Mouse (Mus musculus) heart, adult 18-20 months (tissue): Measurements from ENCODE around the gene Fuz. TPM values are rescaled to one million over a fixed set of nuclear protein-coding genes. Genes with fewer than 3 reads are reported as not detected.
A peak's percentile ranks its signal among the peaks of the same experiment; 100 is the strongest.

Source experiments
- DNase-seq, 2 experiments: peaks; one replicate each; pipeline ENCODE4 v3.0.0; 2021 to 2022; ENCODE audit warnings: mixed read lengths in 1 of 2
- long read RNA-seq, 2 experiments: library from polyadenylated mRNA; stranded (forward); transcript quantifications; one replicate each; pipeline ENCODE4 v2.0.0; 2021
- total RNA-seq, 2 experiments: library from RNA; stranded (reverse); gene quantifications; 2 replicates each; pipeline ENCODE4 v1.2.3; 2021

The Fuz gene
- total RNA-seq: 10 to 100 TPM; 15.4 to 16.8 TPM
- long read RNA-seq, experiment 1, partial matches to known transcripts: 0 of 6 reads
- long read RNA-seq, experiment 1, other reads (novel, unspliced or antisense): 4 of 6 reads
- long read RNA-seq, experiment 2, partial matches to known transcripts: 0 of 8 reads
- long read RNA-seq, experiment 2, other reads (novel, unspliced or antisense): 5 of 8 reads

- DNase-seq: peak; percentile 95 to 96
Measured at GRCm38 (mm10) chr7:44895593-44896434, at the start of gene Fuz. TSS of gene Fuz (plus strand) at chr7:44896079.

DNA sequence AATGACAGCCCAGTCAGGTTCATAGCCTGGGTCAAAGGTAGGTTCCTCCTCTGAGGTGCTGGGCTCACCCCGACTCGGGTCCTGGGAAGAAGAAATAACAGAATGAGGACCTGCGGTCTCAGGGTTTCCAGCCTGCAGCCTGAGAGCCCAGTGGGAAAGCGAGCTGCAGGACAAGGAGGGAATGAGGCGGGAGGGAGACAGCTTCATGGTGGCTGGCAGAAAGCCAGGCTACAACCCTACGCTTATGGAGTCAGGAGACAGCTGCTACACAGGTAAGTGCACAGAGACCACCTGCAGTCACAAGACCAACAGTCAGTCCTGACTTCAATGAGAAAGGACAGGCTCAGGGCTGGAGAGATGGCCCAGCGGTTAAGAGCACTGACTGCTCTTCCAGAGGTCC, 49.1 kb upstream of the Fuz start:
- no peak for DNase-seq

DNA sequence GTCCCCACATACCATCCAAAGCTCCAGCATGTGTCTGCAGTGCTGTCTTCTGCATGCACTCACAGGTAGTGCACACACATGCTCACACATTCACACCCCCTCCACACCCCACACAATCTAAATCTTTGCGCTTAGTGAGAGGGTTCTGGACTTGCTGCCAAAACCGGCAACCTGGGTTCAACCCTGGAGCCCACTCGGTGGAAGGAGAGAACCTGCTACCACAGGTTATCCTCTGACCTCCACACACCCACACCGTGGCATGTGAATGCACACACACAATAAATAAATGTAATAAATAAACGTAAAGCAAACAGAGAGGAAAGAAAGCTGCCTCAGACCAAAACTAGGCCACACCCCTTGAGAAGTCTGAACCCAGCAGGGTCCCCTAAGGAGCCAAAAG, 48.1 kb upstream of the Fuz start:
- DNase-seq: no peak

DNA sequence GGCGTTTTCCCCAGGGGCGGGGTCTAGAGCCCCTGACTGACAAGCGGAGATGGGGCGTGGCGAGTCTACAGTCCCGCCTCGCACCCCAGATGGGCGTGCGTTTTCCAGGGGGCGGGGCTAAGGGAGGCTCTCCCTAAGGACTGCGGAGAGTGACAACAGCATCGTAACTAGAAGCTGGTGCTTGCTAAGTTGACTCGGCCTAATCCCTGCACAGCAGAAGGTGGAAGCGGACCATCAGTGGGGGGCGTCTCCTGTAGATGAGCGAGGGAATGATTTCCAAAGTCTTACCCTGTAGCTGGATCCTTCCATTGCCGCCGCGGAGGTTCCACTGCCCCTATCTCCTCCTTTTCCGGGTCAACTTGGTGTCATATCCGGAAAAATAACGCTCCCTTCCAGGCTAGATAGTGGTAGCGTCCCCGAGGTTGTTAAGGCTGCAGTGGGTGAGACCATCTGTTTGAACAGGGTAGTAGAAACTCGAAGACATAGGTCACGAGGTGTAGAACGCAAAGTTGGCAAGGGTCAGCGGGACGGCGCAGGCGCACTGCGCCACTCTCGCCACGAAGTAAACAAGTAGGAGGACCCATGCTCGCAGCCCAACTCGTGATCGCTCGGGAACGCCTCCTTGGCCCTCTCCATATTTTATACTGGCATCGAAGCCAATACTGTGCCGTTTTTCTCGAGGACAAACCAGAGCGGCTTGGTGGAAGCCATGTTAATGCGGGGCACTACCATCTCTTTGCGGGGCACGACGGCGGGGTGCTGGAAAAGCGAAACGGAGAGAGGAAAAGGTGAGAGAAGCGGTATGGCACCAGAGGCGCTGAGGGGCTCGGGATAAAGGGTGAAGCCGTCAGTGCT, 47.1 kb upstream of the Fuz start, which contains the start of the genes Akt1s1 and Tbc1d17:
Gene Akt1s1 (plus strand): TSS at position 431 of the 855 bp plus-strand sequence.
Gene Tbc1d17 (minus strand): TSS at position 519 of the 855 bp plus-strand sequence.
- DNase-seq: peak; percentile 99 to 100

DNA sequence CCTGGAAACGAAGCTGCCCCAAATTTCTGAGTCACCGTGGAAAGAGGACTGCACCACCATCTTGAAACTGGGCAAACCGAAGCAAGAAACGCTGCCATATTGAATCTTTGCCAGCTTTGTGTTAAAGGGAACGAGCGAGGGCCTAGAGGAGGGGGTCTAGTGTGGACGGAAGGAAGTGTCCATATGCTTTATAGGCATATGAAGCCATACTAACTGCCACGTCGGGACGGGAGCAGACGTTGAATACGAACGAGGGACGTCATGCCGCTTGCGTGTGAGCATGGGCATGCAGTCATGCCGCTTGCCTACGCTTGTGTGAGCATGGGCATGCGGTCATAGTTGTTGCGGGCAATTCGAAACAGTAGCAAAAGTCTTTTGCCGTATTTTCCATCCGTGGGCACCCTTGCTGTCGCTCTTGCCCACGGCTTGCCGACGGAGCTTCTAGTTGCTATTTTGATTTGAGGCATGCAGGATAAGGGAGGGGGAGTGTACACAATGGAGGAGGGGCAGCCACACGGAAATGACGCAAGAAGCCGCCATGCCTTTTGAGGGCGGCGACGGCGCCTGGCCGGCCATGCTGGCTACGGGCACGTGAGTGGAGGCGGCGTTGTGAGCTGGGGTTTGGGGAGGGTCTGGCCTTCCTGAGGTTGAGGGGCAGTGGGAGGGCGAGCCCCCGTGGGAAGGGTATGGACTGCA, 46.3 kb upstream of the Fuz start:
- DNase-seq: peak; percentile 94 to 95

DNA sequence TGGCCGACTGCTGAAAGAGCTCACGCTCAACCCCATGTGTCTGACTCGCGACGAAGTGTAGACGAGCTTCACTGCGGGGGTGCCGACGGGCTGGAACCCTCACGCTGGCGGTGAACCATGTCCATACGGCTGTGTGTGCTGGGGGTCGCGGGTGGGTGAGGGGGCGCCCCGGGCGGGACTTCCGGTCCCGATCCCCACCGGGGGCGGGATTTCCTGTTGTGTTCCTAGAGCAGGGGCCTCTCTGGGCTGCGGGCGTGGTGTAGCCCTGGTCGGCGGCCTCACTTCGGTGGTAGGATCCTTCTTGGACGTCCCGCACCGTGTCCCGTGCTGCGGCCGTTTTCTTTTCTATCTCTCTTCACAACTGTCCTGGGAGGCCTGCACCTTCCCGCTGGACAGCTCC, 45.7 kb upstream of the Fuz start:
- peak; percentile 84 for DNase-seq

- DNase-seq: no peak
Measured at GRCm38 (mm10) chr7:44850789-44851624, 44.9 kb upstream of the Fuz start.

- DNase-seq: no peak
Measured at GRCm38 (mm10) chr7:44851625-44852234, 44.1 kb upstream of the Fuz start.

- DNase-seq: no peak
Measured at GRCm38 (mm10) chr7:44852259-44853027, 43.4 kb upstream of the Fuz start.

DNA sequence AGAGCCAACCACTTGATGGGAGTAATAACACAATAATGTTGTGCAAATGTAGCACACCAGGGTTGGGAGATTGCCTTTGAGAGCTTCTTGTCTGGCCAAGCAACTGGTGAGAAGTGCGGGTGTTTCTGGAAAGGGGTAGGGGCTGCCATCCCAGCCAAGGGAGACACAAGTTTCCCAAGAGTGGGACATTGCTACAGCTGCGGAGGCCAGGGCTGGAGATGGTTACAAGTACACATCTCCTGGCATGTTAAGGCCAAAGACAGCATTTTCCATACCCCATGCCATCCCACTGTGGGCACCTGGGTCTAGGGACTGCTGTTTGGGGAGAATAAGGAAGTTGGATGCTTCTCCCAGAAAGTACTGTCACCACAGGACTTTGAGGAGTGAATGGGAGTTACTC, 42.8 kb upstream of the Fuz start:
- DNase-seq: no peak

GRCm38 (mm10) chr7:44853596-44854355, 42.1 kb upstream of the Fuz start:
- DNase-seq: no peak

- DNase-seq: peak; percentile 93 to 94
Measured at GRCm38 (mm10) chr7:44854356-44855031, 41.4 kb upstream of the Fuz start.

- no peak for DNase-seq
Measured at GRCm38 (mm10) chr7:44855036-44855435, 40.8 kb upstream of the Fuz start.

DNA sequence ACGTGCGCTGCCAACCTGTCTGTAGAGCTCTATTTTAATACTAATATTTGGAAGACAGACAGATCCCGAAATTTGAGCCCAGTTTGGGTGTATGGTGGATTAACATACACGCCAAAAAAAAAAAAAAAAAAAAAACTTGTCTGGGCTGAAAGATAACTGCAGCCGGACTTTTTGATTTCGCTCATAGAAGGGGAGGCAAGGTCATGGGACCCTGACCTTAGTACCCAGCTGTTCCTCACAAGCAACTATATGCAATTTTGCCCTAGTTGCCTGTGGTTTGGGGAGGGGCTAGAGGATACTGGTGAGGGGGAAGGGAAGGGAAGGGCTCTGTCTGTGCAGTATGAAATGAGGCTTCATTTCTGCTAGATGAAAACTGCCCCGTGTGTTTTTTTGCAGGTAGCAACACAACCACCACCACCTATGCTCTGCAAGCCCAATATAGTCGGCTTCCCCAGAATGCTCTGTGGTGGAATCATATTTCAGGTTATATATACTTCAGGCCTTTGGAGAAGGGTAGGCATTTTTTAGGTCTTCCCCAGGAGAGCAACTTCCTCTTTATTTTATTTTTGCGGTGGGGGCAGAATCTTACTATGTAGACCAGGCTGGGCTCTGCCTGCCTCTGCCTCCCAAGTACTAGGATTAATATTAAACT, 39.5 kb upstream of the Fuz start:
- no peak for DNase-seq

DNA sequence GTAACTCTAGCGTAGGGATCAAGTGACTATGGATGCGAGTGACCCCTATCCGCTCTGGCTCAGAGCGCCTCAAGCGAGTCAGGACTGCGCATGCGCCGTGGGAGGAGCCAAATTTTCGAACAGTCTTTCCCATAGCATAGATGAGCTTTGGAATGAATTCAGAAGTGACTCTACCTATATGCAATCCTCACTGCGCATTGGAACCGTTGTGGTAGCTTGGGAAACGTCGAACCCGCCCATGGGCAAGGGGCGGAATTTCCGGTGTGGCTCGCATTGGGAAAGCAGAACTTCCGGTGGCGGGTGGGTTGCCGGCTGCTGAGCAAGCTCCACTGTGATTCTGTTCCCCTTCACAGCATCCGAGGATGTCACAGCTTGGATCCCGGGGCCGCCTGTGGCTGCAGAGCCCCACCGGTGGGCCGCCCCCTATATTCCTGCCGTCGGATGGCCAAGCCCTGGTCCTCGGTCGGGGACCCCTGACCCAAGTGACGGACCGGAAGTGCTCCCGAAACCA, 38.8 kb upstream of the Fuz start, which contains the start of gene Pnkp:
Gene Pnkp (plus strand): TSS at position 98 of the 511 bp plus-strand sequence.
- peak; percentile 88 to 93 for DNase-seq

DNA sequence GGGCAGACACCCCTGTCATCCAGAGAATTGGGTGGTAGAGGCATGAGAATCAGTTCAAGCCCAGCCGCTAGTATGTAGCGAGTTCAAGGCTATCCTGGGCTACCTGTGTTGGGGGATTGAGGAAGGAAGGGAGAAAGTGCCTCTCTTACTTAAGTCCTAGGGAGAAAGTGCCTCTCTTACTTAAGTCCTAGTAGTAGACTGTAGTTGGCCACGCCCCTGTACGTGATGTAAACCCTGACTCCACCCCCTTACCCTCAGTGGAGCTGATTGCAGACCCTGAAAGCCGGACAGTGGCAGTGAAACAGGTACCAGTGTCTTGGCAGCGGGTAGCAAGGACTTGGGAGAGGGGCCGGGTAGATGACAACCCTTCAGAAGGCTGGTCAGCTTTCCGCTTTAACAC, 38.0 kb upstream of the Fuz start:
- DNase-seq: peak in 1 of 2 experiments; percentile 48

DNA sequence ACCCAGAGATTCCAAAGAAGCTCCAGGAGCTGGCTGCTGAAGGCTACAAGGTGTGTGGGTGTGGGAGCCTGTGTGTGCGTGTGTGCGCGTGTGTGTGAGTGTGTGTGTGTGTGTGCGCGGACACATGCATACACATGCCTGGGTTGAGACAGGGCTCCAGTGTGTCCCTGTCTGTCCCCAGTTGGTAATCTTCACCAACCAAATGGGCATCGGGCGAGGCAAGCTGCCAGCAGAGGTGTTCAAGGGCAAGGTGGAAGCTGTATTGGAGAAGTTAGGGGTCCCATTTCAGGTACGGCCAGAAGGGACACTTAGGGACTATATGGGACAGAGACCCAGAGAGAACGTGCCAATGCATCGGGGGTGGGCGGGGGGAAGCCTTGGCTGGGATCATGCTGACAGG, 36.0 kb upstream of the Fuz start:
- no peak for DNase-seq
